Mouse (Mus musculus) heart, embryonic 13.5 days (tissue): ENCODE measurements around the gene Bod1l. TPM values are rescaled to one million over a fixed set of nuclear protein-coding genes. Genes with fewer than 3 reads are reported as not detected.

ENCODE experiments used
- ATAC-seq: fragments of 200-750 bp; cut with Nextera tagmentation; 2 replicates; pipeline ENCODE4 v1.8.0; 2017; ENCODE audit warnings: moderate TSS enrichment; ENCODE audit not compliant: insufficient number of reproducible peaks, low FRiP score, low TSS enrichment; ENCODE audit errors: extremely low read depth
- H3K27ac ChIP-seq: fragments of 300-500 bp; sonication (generic); replicated peaks from 2 replicates; pipeline ENCODE4 v1.5.1; 2015; ENCODE audit warnings: moderate library complexity, mild to moderate bottlenecking, inconsistent platforms
- H3K27me3 ChIP-seq: fragments of 300-500 bp; sonication (generic); replicated peaks from 2 replicates; pipeline ENCODE4 v1.6.1; 2015; ENCODE audit warnings: mild to moderate bottlenecking, inconsistent platforms
- H3K36me3 ChIP-seq: fragments of 300-500 bp; sonication (generic); 2 replicates; pipeline ENCODE4 v1.6.1; 2015; ENCODE audit warnings: mild to moderate bottlenecking, inconsistent platforms
- H3K4me1 ChIP-seq: fragments of 300-500 bp; sonication (generic); 2 replicates; pipeline ENCODE4 v1.6.1; 2015; ENCODE audit warnings: inconsistent platforms
- H3K4me2 ChIP-seq: fragments of 300-500 bp; sonication (generic); 2 replicates; pipeline ENCODE4 v1.6.1; 2015; ENCODE audit warnings: inconsistent platforms, mild to moderate bottlenecking, moderate library complexity
- H3K4me3 ChIP-seq: fragments of 300-500 bp; sonication (generic); 2 replicates; pipeline ENCODE4 v1.5.1; 2015; ENCODE audit warnings: moderate library complexity, mild to moderate bottlenecking, inconsistent platforms
- H3K9ac ChIP-seq: fragments of 300-500 bp; sonication (generic); 2 replicates; pipeline ENCODE4 v1.6.1; 2015; ENCODE audit warnings: inconsistent platforms, mild to moderate bottlenecking, moderate library complexity
- H3K9me3 ChIP-seq: fragments of 300-500 bp; sonication (generic); 2 replicates; pipeline ENCODE4 v1.6.1; 2016; ENCODE audit warnings: inconsistent platforms
- WGBS: fragments of 180-500 bp; shearing (Covaris S2); methylation state at CpG from one replicate; pipeline ENCODE4 v1.1.7; 2015; ENCODE audit warnings: mixed read lengths; 5-methylcytosine and 5-hydroxymethylcytosine counted together
- polyA plus RNA-seq: library from polyadenylated mRNA; unstranded; fragments of >200 nt; fragmentation: Nextera tagmentation; extraction: Ambion mirVana; gene quantifications from 2 replicates; pipeline ENCODE4 v1.2.1, GENCODE M21; 2015

Bod1l gene
- polyA plus RNA-seq, 1 experiment from 2014 or later, result 14.4 TPM

GRCm38 (mm10) chr5:41801622-41802021 lies 42.5 kb downstream of the Bod1l start:
- H3K4me2 ChIP-seq, result no peak overlapping the region
- no peak overlapping the region for H3K27ac ChIP-seq
- no peak overlapping the region for H3K4me3 ChIP-seq
- H3K4me1 ChIP-seq, result no peaks in the 10 kb centered on the region
- no peak for ATAC-seq
- no peaks in the 10 kb centered on the region for H3K27me3 ChIP-seq
- no peaks in the 10 kb centered on the region for H3K9me3 ChIP-seq
- H3K9ac ChIP-seq, result no peak overlapping the region
- WGBS, result 89% methylated on average over 2 of the region's 2 CpGs
- peaks cover 69% of the 10 kb centered on the region for H3K36me3 ChIP-seq

- Histone ChIP-seq H3K9ac (no peak overlapping the region), H3K27ac (no peak overlapping the region), H3K36me3 (peaks cover 80% of the 10 kb centered on the region), H3K27me3 (no peaks in the 10 kb centered on the region), H3K4me2 (no peak overlapping the region), H3K4me1 (no peaks in the 10 kb centered on the region), H3K9me3 (no peaks in the 10 kb centered on the region), H3K4me3 (no peak overlapping the region)
- ATAC-seq, result no peak
Observed at GRCm38 (mm10) chr5:41794434-41794833, 49.7 kb downstream of the Bod1l start.

DNA sequence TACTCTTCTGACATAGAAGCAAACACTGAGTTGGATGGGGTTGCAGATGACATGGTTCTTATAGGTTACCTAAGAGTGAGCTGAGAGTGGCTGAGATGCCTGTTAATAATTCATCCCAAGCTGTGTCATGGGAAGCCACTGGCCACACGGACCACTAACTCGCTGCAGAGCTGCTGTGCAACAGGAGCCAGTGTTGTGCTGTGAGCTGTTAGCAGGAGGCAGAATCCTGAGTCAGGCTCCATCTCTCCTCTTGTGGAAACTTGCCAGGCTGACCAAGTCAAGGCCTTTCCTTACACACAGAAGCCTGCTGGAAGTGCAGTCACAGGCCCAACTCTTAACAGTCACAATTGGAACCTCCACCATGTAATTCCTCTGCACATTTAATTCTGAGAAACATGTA lies 53.6 kb downstream of the Bod1l start:
- Histone ChIP-seq H3K4me1 (no peaks in the 10 kb centered on the region), H3K27me3 (no peaks in the 10 kb centered on the region), H3K9me3 (no peaks in the 10 kb centered on the region), H3K4me2 (no peak overlapping the region), H3K36me3 (peaks cover 88% of the 10 kb centered on the region), H3K9ac (no peak overlapping the region), H3K27ac (no peak overlapping the region), H3K4me3 (no peak overlapping the region)
- 84% methylated on average over 2 of the region's 2 CpGs for WGBS
- ATAC-seq, result no peak

- no peak overlapping the region for H3K4me3 ChIP-seq
- no peaks in the 10 kb centered on the region for H3K4me1 ChIP-seq
- 78% methylated on average over 6 of the region's 6 CpGs for WGBS
- H3K9ac ChIP-seq, result no peak overlapping the region
- no peak overlapping the region for H3K27ac ChIP-seq
- no peak overlapping the region for H3K4me2 ChIP-seq
- no peaks in the 10 kb centered on the region for H3K9me3 ChIP-seq
- H3K36me3 ChIP-seq, result peaks cover 88% of the 10 kb centered on the region
- no peak for ATAC-seq
- H3K27me3 ChIP-seq, result no peaks in the 10 kb centered on the region
Observed at GRCm38 (mm10) chr5:41788877-41789276, 55.2 kb downstream of the Bod1l start.

DNA sequence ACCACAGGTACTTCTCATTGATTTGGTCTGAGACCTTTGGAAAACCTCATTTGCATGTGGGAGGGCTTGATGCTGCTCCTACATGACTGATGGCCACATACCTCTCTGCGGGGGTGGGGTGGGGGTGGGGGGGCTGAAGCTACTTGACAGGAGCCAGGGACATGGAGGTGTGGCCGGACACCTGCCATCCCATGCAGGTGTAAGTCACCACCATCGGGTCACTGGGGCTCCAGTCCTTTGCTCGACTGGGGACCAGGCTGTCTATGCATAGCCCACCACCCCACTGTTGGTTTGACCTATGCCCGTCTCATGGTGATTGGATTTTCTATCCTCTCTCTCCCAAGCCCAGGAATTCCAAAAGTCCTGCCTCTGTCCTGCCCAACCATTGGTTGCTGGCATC lies 62.2 kb downstream of the Bod1l start:
- Histone ChIP-seq H3K9ac (no peak overlapping the region), H3K27me3 (no peaks in the 10 kb centered on the region; the same call in 1 of the 2 replicates), H3K27ac (no peak overlapping the region), H3K9me3 (no peaks in the 10 kb centered on the region), H3K36me3 (peaks cover 28% of the 10 kb centered on the region), H3K4me3 (no peak overlapping the region), H3K4me2 (no peak overlapping the region), H3K4me1 (no peaks in the 10 kb centered on the region)
- ATAC-seq, result no peak
- 69% methylated on average over 5 of the region's 5 CpGs for WGBS

- Histone ChIP-seq H3K4me1 (no peaks in the 10 kb centered on the region), H3K27ac (no peak overlapping the region), H3K4me2 (no peak overlapping the region), H3K36me3 (peaks cover 10% of the 10 kb centered on the region), H3K27me3 (no peaks in the 10 kb centered on the region; the same call in 1 of the 2 replicates), H3K4me3 (no peak overlapping the region), H3K9me3 (no peaks in the 10 kb centered on the region), H3K9ac (no peak overlapping the region)
- 59% methylated on average over 3 of the region's 3 CpGs for WGBS
- no peak for ATAC-seq
Observed at GRCm38 (mm10) chr5:41780026-41780425, 64.1 kb downstream of the Bod1l start.

DNA sequence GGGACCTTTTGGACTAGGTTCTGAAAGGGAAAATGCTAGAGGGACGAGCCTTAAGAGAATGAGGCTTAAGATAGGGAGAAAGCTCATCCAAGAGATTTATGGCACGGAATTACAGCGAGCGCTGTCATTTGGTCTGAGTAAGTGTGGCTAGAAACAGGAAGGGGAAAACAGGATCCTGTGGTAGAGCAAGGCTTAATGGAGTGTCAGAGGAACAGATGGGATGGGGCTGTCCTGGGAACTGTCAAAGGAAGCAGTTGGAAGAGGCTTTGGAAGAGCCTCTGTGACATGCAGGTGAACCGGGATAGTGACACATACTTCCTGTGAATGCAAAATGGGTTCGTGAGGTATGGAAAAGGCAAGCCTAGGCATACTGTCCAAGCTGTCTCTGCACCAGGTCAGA lies 68.4 kb downstream of the Bod1l start:
- WGBS, result 48% methylated on average over 6 of the region's 6 CpGs
- Histone ChIP-seq H3K4me3 (no peak overlapping the region), H3K9ac (no peak overlapping the region)

GRCm38 (mm10) chr5:41775273-41775672 lies 68.8 kb downstream of the Bod1l start:
- no peak overlapping the region for H3K4me2 ChIP-seq
- H3K27ac ChIP-seq, result no peak overlapping the region
- H3K4me3 ChIP-seq, result no peak overlapping the region
- H3K27me3 ChIP-seq, result peaks cover 9% of the 10 kb centered on the region
- H3K4me1 ChIP-seq, result no peaks in the 10 kb centered on the region
- no peaks in the 10 kb centered on the region for H3K9me3 ChIP-seq
- ATAC-seq, result no peak
- H3K9ac ChIP-seq, result no peak overlapping the region
- H3K36me3 ChIP-seq, result no peaks in the 10 kb centered on the region
- WGBS, result 74% methylated on average over 3 of the region's 3 CpGs

More for the DNA sequence above, 68.4 kb downstream of the Bod1l start:
- Histone ChIP-seq H3K27ac (no peak overlapping the region), H3K4me2 (no peak overlapping the region), H3K4me1 (no peaks in the 10 kb centered on the region), H3K9me3 (no peaks in the 10 kb centered on the region), H3K27me3 (peaks cover 7% of the 10 kb centered on the region), H3K36me3 (no peaks in the 10 kb centered on the region)
- no peak for ATAC-seq

GRCm38 (mm10) chr5:41768382-41769040 lies 75.6 kb downstream of the Bod1l start:
- Histone ChIP-seq H3K27me3 (peaks cover 68% of the 10 kb centered on the region), H3K36me3 (no peaks in the 10 kb centered on the region), H3K9me3 (no peaks in the 10 kb centered on the region), H3K4me1 (peaks cover 21% of the 10 kb centered on the region), H3K4me2 (peak overlapping the region; percentile 73), H3K27ac (no peak overlapping the region), H3K9ac (no peak overlapping the region), H3K4me3 (peak overlapping the region; percentile 53)
- ATAC-seq, result no peak
- WGBS, result 5% methylated on average over 21 of the region's 21 CpGs

- Histone ChIP-seq H3K27ac (no peak overlapping the region), H3K4me2 (peak overlapping the region; percentile 73), H3K27me3 (peaks cover 78% of the 10 kb centered on the region), H3K4me3 (peak overlapping the region; percentile 53), H3K4me1 (peaks cover 26% of the 10 kb centered on the region), H3K36me3 (no peaks in the 10 kb centered on the region), H3K9me3 (no peaks in the 10 kb centered on the region), H3K9ac (peak overlapping the region; percentile 56; the same call in 1 of the 2 replicates)
- ATAC-seq, result no peak
- 3% methylated on average over 33 of the region's 33 CpGs for WGBS
Observed at GRCm38 (mm10) chr5:41767296-41768200, 76.6 kb downstream of the Bod1l start.

- Histone ChIP-seq H3K4me2 (peak overlapping the region; percentile 73), H3K27me3 (peaks cover 86% of the 10 kb centered on the region), H3K4me1 (peaks cover 33% of the 10 kb centered on the region), H3K4me3 (0 out of 2 replicates have a peak overlapping the region, but pooled peaks have one; percentile 2), H3K27ac (no peak overlapping the region), H3K36me3 (no peaks in the 10 kb centered on the region), H3K9ac (no peak overlapping the region), H3K9me3 (no peaks in the 10 kb centered on the region)
- WGBS, result 3% methylated on average over 27 of the region's 27 CpGs
- no peak for ATAC-seq
Observed at GRCm38 (mm10) chr5:41766406-41767010, 77.6 kb downstream of the Bod1l start.
